Mouse (Mus musculus) yolk sac, embryonic 10.5 days (tissue): Measurements from ENCODE around the gene Pick1.

Experiments used
- DNase-seq: peaks from one replicate; pipeline ENCODE4 v3.0.0-alpha.2; 2017; ENCODE audit warnings: low spot score

The Pick1 gene

GRCm38 (mm10) chr15:79229058-79229821, at the start of gene Pick1, which contains the start of gene Gm49486:
TSS of gene Pick1 (plus strand) at chr15:79229173.
TSS of gene Gm49486 (plus strand) at chr15:79229391.
- DNase-seq, result peak; percentile 90

GRCm38 (mm10) chr15:79185213-79185612, 43.8 kb upstream of the Pick1 start:
- DNase-seq, result no peak

- no peak for DNase-seq
These were observed 41.2 kb upstream of the Pick1 start for GRCm38 (mm10) chr15:79187819-79188218.

GRCm38 (mm10) chr15:79191426-79191825, 37.5 kb upstream of the Pick1 start:
- no peak for DNase-seq

GRCm38 (mm10) chr15:79192450-79192849, 36.5 kb upstream of the Pick1 start:
- DNase-seq, result no peak

GRCm38 (mm10) chr15:79192885-79193845, 35.8 kb upstream of the Pick1 start:
- peak; percentile 14 for DNase-seq

GRCm38 (mm10) chr15:79194048-79194447, 34.9 kb upstream of the Pick1 start:
- DNase-seq, result no peak

GRCm38 (mm10) chr15:79194946-79195345, 34.0 kb upstream of the Pick1 start:
- DNase-seq, result no peak

GRCm38 (mm10) chr15:79195492-79195891, 33.5 kb upstream of the Pick1 start:
- no peak for DNase-seq

GRCm38 (mm10) chr15:79199390-79199976, 29.5 kb upstream of the Pick1 start:
- DNase-seq, result no peak

- no peak for DNase-seq
These were observed 27.4 kb upstream of the Pick1 start for GRCm38 (mm10) chr15:79201491-79202150.

GRCm38 (mm10) chr15:79202575-79202974, 26.4 kb upstream of the Pick1 start:
- DNase-seq, result no peak

- DNase-seq, result no peak
These were observed 20.8 kb upstream of the Pick1 start for GRCm38 (mm10) chr15:79208211-79208610.

- DNase-seq, result no peak
These were observed 20.1 kb upstream of the Pick1 start for GRCm38 (mm10) chr15:79208758-79209439.

GRCm38 (mm10) chr15:79210357-79210756, 18.6 kb upstream of the Pick1 start:
- DNase-seq, result no peak

GRCm38 (mm10) chr15:79212750-79213446, 16.1 kb upstream of the Pick1 start:
- DNase-seq, result no peak

GRCm38 (mm10) chr15:79213591-79213990, 15.4 kb upstream of the Pick1 start:
- DNase-seq, result no peak

- DNase-seq, result no peak
These were observed 12.8 kb upstream of the Pick1 start for GRCm38 (mm10) chr15:79216191-79216590.

- DNase-seq, result peak; percentile 25
These were observed 9.4 kb upstream of the Pick1 start for GRCm38 (mm10) chr15:79219572-79219971.

GRCm38 (mm10) chr15:79223641-79224040, 5.3 kb upstream of the Pick1 start:
- DNase-seq, result no peak

- DNase-seq, result peak; percentile 74
These were observed 4.3 kb upstream of the Pick1 start for GRCm38 (mm10) chr15:79224685-79225084.
